Mouse (Mus musculus): ENCODE data around the gene Wnt5b.

DNA sequence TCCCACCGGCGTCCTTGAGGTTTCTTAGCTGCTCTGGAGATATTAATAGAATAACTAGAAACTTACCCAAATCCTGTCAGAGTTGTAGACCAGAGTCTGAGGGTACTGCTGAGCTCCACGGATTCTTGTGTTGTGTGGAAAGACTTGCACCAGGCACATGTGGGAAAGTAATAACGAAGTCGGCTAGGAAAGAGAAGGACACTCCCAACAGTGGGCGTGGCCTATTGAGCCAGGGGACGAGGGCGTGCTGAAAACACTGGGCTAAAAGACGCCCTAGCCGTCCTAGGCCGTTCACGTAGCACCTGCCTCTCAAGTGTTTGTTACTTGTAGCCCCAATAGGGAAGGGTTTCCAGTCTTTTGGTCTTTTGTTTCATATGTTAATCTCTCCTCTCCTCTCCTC, 126.8 kb downstream of the Wnt5b start, which contains the start of gene Adipor2:
- no peak for TF ChIP-seq CTCF (IDR thresholded peaks at IDR 0.05; ENCODE audit: control insufficient read depth, insufficient read depth, insufficient read length)
- TF ChIP-seq CEBPB (IDR thresholded peaks at IDR 0.05; ENCODE audit: low read depth), result no peak
- TF ChIP-seq MAX (IDR thresholded peaks at IDR 0.05), result no peak
- no peak for TF ChIP-seq USF1 (IDR thresholded peaks at IDR 0.05; ENCODE audit: low read depth)
- TF ChIP-seq MYOG (IDR thresholded peaks at IDR 0.05; ENCODE audit: control insufficient read depth, extremely low read depth, insufficient read length), result no peak

Data from C2C12 (cell line).